ENCODE assay signal across 8 mouse cellular contexts in the genomic region with DNA sequence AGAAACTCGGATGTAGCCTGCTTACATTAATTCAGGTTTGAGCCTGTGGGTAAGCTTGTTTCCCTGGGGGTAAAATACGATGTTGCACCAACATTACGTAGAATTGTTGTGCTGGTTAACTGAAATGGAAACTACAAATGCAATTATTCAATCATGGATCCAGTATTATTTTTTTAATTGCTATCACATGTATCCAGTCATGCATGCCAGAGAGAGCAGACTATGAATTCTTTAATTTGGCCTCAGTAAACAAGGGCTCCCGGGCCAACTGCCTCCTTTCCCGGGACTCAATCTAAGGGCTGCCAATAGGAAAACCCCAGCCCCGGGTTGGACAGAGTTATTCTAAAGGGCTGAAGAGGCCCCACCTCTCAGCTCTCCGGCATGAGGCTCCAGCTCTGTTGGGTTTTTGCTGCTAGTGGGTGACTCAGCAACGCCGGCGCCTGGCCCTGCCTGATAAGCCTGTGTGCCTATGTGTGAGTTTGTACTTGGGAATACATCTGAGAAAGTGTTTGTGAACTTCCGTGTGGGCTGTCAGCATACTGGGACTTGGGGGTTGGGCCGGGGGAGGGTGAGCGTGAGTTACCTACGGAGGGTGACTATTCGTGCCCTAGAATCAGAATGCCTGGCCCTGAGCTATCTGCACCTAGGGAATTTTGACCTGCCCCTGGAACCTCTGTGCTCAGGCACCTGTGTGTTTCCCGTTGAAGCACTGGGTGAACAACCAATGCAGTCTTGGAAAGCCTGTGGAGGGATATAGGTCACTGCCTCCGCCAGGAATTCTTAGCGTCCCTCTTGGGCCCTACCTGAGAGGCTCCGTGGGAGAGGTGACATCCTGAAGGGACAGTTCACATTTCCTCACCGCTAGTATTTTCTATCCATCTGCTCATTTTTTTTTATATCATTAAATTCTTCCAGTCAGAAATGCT. TPM values are rescaled to one million over a fixed set of nuclear protein-coding genes. Genes with fewer than 3 reads are reported as not detected.
DNase-seq lines count a peak whose midpoint lies in the region; ATAC-seq and TF ChIP-seq lines count a peak whose summit lies in the region.

No protein-coding gene starts in this region.

- H3K9me3 ChIP-seq in intestine, embryonic 15.5 days: no peaks in the 10 kb centered on the region
- no peaks in the 10 kb centered on the region for H3K9me3 ChIP-seq in liver, embryonic 15.5 days (replicated peaks)

- ATAC-seq in intestine, embryonic 15.5 days: peak; percentile 58
- peak; percentile 60 for ATAC-seq in liver, embryonic 15.5 days (ENCODE audit: insufficient read depth)

- TF ChIP-seq POLR2A in embryonic fibroblast, embryonic 13.5 days (IDR thresholded peaks at IDR 0.05; ENCODE audit: low read depth, low read length): no peak

- H3K4me3 ChIP-seq in embryonic fibroblast, embryonic 13.5 days (ENCODE audit: insufficient read depth, low read length): no peak overlapping the region
- no peak overlapping the region for H3K4me3 ChIP-seq in intestine, embryonic 15.5 days (replicated peaks)
- H3K4me3 ChIP-seq in liver, embryonic 15.5 days (replicated peaks): peak overlapping the region; percentile 94

- no peaks in the 10 kb centered on the region for H3K36me3 ChIP-seq in intestine, embryonic 15.5 days
- peaks cover 16% of the 10 kb centered on the region for H3K36me3 ChIP-seq in liver, embryonic 15.5 days (replicated peaks)

- H3K9ac ChIP-seq in intestine, embryonic 15.5 days: no peak overlapping the region; the same call in 1 of the 2 replicates
- peak overlapping the region; percentile 75 for H3K9ac ChIP-seq in liver, embryonic 15.5 days

- peak; percentile 53 to 71 for DNase-seq in right cerebral cortex, adult 2 months (ENCODE audit: low spot score in 2 of 2)
- DNase-seq in right cerebral cortex, postnatal 4 days: no peak
- peak; percentile 65 for DNase-seq in adrenal gland, postnatal 10 days
- DNase-seq in spleen, postnatal 10 days (ENCODE audit: low spot score in 2 of 2): peak; percentile 76 to 93
- no peak for DNase-seq in cerebellum, adult 8-10 months

- H3K27me3 ChIP-seq in intestine, embryonic 15.5 days (replicated peaks): no peaks in the 10 kb centered on the region
- no peaks in the 10 kb centered on the region for H3K27me3 ChIP-seq in liver, embryonic 15.5 days

- peak overlapping the region; percentile 38 for H3K4me2 ChIP-seq in intestine, embryonic 15.5 days (replicated peaks)
- peak overlapping the region; percentile 86 for H3K4me2 ChIP-seq in liver, embryonic 15.5 days

- WGBS in intestine, embryonic 15.5 days: 26% methylated on average over 20 of the region's 20 CpGs
- WGBS in liver, embryonic 15.5 days (ENCODE audit: insufficient replicate concordance): 6% methylated on average over 20 of the region's 20 CpGs

- peak overlapping the region; percentile 39 for H3K27ac ChIP-seq in embryonic fibroblast, embryonic 13.5 days (ENCODE audit: insufficient read depth, low read length)
- H3K27ac ChIP-seq in intestine, embryonic 15.5 days: peak overlapping the region; percentile 73
- peak overlapping the region; percentile 99 for H3K27ac ChIP-seq in liver, embryonic 15.5 days (replicated peaks)

- no peak for TF ChIP-seq CTCF in embryonic fibroblast, embryonic 13.5 days (IDR thresholded peaks at IDR 0.05; ENCODE audit: borderline replicate concordance, insufficient read depth, low read length)

- 0 out of 2 replicates have a peak, but pooled peaks cover 3% of the 10 kb centered on the region for H3K4me1 ChIP-seq in embryonic fibroblast, embryonic 13.5 days (ENCODE audit: control insufficient read depth, insufficient read depth, low read length)
- 0 out of 2 replicates have a peak, but pooled peaks cover 4% of the 10 kb centered on the region for H3K4me1 ChIP-seq in intestine, embryonic 15.5 days (replicated peaks)
- peaks cover 69% of the 10 kb centered on the region for H3K4me1 ChIP-seq in liver, embryonic 15.5 days (replicated peaks)

RNA-seq across cellular contexts. Expression of gene Epb41, which starts 1.6 kb away (rescaled TPM):
- total RNA-seq in adrenal gland, postnatal 10 days (2021): 10 to 100 TPM; 77.8 to 79.6 TPM
- polyA plus RNA-seq in embryonic fibroblast, embryonic 13.5 days (2011; ENCODE audit: insufficient read length, low read depth, missing spikeins): 21.6 and 34.0 TPM in 2 replicates
- polyA plus RNA-seq in intestine, embryonic 15.5 days (2015; fragmentation: Nextera tagmentation; extraction: Ambion mirVana): 50.0 and 54.2 TPM in 2 replicates
- 181 and 204 TPM in 2 replicates for polyA plus RNA-seq in liver, embryonic 15.5 days (2015; fragmentation: Nextera tagmentation; extraction: Ambion mirVana)

RNA-seq across cellular contexts. Expression of gene Gm10300, which starts 2.2 kb away (rescaled TPM):
- total RNA-seq in adrenal gland, postnatal 10 days (2021): under 1 TPM; 0.15 to 0.55 TPM
- polyA plus RNA-seq in embryonic fibroblast, embryonic 13.5 days (2011; ENCODE audit: insufficient read length, low read depth, missing spikeins): 0.35 TPM in 1 of 2 replicates, not detected in the other
- 0.08 and 0.16 TPM in 2 replicates for polyA plus RNA-seq in intestine, embryonic 15.5 days (2015; fragmentation: Nextera tagmentation; extraction: Ambion mirVana)
- polyA plus RNA-seq in liver, embryonic 15.5 days (2015; fragmentation: Nextera tagmentation; extraction: Ambion mirVana): 0.43 and 0.46 TPM in 2 replicates

Comparison
In these comparisons a context has a peak if more than half of its experiments do, and no peak if none do; other contexts are left out.
1. DNase-seq: peak in right cerebral cortex, adult 2 months (2 of 2), adrenal gland, postnatal 10 days (single experiment) and spleen, postnatal 10 days (2 of 2); none in right cerebral cortex, postnatal 4 days (single experiment) and cerebellum, adult 8-10 months (single experiment).
2. H3K27ac ChIP-seq: peak in every context shown above with its lines; median percentile 99 in liver, embryonic 15.5 days; 73 in intestine, embryonic 15.5 days; 39 in embryonic fibroblast, embryonic 13.5 days.